Mouse (Mus musculus) gastrocnemius, postnatal 10 days (tissue): ENCODE measurements at regions not wholly inside any gene's neighbourhood (a gene's known extent, or its start where the extent isn't known, plus 50 kb on each side); places are given as distances from the start of the nearest gene placed in this dataset.
A peak's percentile ranks its signal among the peaks of the same experiment; 100 is the strongest.

Experiments
- DNase-seq: peaks from one replicate; pipeline ENCODE4 v3.0.0; 2021; ENCODE audit warnings: mixed read lengths

DNA sequence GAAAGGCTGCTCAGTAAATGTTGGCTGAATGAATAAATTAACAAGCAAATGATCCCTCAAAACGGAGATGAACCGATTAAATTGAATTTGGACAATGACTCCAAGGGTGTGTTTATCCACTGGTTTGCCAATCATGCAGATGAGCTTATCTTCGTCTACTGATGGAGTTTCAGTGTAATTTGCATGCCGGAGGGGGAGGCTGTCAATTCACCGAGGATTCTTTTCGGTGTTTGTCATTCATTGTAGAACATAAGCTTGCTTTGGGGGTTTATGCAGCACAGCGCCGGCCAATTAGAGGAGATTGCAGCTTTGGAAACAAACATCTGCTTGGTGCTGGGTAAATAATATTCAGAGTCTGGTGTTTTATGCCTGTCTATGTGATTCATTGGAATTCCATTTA is 132.7 kb downstream of the Otoa start:
- no peak for DNase-seq

DNA sequence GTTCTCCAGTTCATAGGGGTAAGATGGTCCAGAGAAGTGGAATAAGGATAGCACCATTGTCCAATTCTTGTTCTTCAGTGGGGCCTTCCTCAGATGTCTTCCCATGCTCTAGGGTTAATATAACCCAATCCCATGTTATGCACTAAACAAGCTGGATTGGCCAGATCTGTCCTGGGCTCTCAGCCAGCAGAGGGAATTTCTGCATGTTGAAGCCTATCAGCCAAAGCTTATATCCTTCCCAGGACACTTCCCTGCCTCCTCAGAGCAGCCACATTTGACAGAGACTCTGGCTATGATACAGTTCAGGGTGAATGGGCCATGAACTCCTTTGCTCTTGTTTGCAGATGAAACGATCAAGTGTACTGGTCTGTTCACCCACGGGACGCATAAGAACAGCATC is 133.6 kb downstream of the Otoa start:
- no peak for DNase-seq

DNA sequence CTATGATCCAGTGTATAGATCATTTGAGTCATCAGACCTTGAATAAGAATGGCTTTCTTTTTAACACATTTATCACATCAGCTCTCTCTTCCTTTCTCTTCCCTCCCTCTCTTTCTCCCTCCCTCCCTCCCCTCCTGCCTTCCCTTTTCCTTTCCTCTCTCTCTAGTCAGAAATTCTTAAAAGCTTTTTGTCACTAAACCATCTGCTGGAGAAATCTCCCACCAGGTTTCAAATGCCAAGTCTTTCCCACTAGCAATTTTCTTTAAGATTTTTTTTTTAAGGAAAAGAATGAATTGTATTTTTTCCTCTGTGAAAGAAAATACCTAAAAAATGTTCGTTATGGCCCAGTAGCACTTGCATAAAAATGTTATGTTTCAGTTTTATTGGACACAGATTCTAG is 134.3 kb downstream of the Otoa start:
- no peak for DNase-seq

DNA sequence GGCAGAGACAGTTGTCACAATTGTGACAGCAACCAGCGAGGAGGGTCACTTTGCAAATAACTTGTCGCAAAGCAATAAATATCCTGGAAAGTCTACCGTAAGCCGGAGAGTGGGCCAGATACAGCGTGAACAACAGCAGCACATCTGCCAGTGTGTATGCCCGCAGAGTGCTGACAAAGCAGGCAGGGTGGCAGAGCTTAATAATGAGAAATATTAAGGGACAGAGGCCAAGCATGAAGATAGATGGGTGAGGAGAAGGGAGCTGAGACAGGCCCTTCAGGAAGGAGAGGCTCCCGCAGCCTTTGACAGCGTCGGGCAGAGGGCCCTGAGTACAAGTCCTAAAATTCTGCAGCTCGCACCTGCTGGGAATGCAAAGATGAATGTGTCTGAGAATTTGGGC is 136.6 kb downstream of the Otoa start:
- DNase-seq, result no peak

DNA sequence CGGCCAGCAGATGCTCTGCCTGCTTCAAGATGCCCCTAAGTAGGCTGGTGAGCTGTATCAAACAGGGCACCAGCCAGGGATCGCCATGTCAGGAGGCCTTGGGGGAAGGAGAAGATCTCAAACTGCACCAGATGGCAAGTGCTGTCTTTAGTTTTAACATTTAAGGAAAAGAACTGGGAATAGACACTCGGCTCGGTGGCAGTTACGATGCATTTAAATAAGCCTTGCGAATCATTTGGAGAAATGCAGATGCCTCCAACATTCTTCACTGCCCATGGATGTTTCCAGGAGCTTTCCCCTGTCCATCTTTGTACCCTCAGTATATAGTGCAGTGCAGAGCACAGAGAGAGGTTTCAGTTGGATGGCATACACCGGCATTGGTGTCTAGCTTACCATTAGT is 139.7 kb downstream of the Otoa start:
- DNase-seq, result no peak

DNA sequence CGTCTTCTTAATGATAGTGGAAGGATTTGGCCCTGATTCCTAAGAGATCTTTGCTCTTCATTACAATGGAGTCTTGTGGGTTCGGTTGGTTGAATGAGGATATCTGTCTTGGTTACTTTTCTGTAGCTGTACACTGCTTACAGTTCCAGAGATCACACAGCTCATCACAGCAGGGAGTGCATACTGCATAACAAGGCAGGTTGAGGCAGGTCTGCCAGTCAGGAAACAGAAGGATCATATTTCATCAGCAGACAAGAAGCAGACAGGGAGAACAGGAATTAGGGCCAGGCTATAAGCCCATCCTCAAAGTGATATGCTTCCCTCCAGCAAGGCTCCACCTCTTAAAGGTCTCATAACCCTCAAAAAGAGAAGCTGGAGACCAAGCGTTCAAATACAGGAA is 150.4 kb downstream of the Otoa start:
- no peak for DNase-seq

DNA sequence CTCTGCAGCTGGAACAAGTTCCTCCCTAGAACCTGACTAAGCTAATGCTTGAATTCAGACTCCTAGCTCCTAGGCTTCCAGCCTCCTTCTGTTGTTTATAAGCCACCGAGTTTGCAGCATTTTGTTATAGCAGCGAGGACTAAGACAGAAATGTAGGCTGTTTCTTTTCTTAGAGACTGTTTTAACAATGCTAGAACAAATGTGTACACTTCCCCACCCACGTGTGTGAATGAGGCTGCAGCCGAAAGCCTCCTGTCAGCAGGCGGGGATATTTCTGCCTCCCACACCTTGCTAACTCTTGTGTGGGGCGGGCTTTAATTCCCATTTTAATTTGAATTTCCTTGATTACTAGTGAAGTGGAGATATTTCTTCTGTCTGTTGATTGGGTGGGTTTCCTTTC is 153.4 kb downstream of the Otoa start:
- no peak for DNase-seq

DNA sequence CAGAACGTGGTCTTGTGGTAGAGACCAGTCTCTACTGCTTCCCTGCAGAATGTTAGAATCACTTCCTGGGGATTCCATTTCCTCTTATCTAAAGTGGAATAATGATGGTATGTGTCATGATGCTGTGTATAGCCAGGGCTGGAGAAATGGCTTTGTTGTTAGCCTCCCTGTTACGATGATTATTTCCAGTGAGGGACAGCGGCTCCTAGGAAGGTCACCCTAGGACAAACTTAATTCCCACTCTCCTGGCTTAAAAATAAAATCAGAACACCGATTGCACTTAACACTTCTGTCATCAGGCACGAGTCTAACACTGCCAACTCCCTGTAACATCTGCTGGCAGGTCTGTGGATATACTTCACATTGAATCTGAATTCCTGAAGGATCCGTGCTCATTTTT is 151.9 kb upstream of the Hs3st2 start:
- no peak for DNase-seq

DNA sequence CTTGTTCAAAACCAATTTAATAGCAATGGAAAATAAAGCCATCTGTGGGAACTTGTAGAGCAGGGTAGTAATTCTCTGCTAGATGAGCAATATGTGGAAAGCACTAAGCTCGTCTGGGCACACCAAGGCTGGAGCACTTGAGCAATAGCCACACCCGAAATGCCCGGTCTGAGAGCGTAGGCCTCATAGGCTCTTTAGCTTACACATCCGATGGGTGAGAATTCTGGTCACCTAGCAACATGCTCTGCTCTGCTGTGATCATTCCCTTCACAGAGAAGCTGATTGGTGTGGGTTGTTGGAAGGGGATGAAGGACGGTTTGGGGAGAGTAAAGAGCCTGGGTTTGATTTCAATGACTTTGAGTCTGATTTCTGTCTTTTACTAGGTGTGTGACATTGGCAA is 143.8 kb upstream of the Hs3st2 start:
- no peak for DNase-seq

DNA sequence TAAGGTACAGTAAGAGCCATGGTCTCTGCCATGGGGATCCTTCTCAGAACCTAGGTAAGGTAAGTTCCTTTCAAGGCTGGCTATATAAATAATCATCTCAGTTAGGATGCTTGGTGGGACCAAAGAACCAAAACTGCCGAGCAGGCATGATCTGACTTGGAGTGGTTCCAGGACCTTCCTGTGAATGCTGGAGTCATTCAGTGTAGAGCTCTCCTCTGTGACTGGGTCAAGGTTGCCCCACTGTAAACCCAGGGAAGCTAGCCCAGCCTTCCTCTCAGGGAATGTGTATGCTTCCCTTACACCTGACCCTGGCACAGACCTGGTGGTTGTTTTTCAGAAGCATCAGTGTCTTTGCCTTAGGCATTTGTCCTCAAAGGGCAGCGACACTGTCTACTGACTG is 134.2 kb upstream of the Hs3st2 start:
- DNase-seq, result no peak

DNA sequence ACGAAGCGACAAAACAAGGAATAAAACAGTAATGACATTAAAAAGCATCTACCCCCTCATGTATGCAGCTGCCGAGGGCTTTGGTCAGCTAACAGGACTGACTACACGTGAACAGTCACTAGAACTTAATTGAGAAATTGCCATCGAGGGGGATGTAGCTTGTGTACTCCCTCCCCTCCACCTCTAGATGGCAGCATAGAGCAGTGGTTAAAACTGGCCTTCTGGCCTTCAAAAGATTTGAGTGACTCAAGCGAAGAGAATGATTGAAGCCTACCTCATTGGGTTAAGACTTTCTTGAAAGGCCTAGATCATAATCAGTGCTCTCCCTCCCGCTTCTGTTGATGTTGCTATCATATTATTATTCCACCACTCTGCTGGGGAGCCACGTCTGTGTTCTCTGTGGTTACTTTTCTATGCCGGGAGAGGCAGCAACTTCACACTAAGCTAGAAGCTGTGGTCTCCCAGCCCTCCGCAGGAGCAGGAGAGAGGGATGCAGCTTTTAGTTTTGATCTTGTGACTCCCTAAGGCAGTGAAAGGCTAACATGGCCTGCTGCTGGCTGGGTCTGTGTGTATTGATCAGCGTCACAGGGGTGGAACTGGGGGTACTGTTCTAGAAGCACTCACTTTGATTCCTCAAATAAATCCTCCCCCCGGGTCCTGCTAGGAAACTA is 132.7 kb upstream of the Hs3st2 start:
- DNase-seq, result peak; percentile 6

DNA sequence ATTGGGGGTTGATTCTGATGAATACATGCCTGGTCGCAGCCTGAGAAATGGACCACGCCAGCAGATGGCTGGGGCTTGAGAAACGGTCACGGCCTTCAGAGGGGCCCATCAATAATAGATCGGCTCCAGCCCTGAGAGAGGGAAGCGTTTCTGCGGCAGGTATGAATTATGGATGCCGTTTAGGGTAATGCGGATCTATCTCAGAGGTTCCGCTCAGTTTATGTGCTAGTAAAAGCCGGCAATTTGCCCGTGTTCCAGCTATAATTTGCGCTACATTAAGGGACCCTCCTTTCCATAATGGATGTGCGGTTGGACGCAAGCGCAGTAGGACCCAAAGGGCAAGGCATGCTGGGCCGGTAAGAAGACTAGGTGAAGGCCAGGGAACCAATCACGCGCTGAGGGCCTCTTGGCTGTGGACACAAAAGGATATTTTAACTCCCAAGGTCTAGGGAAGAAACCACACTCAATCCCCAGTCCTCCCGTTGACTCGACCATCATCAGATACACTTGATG is 132.1 kb upstream of the Hs3st2 start:
- no peak for DNase-seq

DNA sequence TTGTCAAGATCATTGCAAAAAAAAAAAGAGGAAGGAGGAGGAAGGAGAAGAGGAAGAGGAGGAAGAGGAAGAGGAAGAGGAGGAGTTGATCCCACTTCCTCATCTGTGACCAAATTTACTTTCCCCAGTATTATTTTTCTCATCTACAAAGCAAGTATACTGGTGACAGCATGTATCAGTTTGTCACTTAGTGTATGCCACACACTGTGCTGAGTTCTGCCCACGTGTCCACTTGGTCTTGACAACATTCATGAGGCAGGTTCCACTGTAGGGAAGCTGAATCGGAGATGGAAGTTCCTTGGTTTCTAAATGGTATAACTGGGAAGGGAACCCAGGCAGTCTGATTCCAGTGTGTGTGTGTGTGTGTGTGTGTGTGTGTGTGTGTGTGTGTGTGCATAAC is 122.3 kb upstream of the Hs3st2 start:
- DNase-seq, result no peak

DNA sequence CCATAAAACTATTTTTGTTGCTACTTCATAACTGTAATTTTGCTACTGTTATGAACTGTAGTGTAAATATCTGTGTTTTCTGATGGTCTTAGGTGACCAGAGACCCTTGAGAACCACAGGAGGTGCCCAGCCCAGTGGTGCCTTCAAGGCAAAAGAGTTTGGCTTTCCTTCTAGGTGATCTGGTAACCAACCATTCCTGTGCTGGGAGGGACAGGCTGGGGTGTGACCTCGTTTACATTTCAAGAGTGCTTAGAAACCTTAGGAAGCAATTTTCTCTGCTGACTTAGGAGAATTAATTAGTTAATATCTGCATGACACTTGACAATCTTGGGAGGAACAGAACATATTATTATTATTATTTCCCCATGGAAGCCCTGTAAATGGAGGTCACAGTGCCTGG is 111.1 kb upstream of the Hs3st2 start:
- no peak for DNase-seq

DNA sequence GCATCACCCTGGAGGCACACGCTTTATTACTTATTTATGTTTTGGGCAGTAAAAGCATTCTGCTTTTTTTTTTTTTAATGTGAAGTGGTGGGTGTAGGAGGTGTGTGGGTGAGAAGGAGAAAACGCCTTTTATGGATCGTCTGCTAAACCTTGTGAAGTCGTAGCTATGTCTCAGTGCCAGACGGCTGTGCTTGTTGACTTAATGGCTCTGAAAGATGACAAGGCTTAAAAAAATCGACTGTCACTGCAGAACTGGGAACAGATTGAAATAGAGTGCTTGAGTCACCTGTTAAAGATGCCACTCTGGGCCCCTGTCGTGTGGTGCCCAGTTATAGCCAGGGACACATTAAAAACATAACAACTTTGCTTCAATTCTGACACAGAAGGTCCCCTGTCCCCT is 109.5 kb upstream of the Hs3st2 start:
- DNase-seq, result no peak

DNA sequence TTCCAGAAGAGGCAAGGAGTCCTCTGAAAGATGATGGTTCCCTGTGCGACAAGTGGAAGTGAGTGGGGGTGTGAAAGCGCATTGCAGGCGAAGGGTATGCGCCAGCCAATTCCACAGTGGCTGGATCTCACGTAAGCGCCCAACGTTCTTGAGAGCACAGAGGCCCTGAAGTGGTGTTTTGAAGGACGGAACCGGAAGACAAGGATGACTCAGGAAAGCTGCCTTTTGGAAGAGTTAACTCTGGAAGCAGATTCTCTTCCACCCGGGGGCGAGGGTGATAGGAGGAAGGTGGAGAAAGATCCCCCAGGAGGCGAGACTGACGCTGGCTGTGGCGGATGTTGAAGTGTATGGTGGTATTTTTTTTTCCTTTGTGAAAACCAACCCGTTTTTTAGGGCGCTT is 101.9 kb upstream of the Hs3st2 start:
- DNase-seq, result no peak

DNA sequence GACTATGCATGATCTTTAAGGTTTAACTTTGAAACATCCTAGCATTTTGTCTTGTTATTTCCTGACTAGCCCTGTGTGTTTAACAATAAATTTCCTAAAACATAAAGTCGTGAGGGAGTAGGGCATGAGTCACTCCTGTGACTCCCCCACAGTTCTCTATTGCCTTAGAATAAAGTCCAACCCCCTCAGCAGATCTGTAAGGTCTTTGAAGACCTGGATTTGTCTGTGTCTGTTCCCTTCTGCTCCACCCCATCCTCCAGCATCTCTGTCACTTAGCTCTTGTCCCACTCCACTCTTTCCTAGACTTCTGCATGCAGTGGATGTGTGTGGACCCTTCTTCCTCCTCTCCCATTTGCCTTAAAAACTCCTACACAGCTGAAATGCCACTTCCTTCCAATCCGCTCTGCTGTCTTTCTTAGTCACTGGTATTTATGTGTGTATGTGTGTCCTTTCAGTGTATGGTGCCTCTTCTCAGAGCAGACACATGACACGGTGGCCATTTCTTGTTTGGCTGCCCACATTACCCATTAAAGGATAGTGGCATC is 95.4 kb upstream of the Hs3st2 start:
- DNase-seq, result no peak

DNA sequence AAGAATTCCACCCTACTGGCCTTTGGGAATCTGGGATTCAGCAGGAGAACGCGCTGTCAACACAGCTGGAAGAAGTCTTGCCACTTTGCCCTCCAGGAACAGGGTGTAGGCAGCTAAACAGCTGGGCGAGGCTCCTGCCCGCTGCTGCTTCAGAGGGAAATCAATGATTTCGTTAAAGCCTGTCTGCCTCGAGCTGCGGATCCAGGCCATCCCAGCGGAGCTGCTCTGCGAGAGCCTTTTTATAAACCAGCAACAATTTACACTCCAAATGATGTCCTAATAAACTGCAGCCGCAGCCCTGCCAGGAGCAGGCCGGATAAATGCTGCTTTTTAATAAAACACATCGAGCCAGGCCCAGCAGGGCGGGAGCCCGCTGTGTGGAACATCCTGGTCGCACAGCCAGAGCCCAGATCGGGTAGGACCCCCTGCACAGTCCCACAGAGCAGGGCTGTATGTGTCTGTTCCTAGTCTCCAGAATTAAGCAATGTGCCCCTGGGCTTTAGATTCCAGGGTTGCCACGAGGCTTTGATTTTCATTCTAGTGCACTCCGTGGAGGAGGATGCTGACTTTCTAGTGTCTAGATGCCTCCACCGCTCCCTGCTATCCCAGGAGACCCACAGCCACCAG is 78.6 kb upstream of the Hs3st2 start:
- DNase-seq, result no peak

DNA sequence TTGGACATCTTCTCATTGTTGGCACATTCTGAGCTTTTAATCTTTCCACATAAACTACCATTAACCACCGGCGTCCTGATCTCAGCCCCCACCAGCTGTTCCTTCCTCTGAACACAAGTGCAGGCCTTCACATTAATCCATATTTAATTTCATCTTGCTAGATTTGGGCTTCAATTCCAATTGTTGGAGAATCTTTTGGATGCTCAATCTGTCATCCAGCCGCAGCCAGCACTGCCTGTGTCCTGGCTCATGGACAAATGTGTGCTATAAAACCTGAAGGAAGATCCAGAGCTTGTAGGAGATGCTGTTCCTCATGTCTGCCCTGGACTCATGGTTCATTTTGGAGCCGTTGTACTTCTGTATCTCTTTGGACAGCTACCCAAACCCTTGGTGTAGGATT is 77.1 kb upstream of the Hs3st2 start:
- no peak for DNase-seq

DNA sequence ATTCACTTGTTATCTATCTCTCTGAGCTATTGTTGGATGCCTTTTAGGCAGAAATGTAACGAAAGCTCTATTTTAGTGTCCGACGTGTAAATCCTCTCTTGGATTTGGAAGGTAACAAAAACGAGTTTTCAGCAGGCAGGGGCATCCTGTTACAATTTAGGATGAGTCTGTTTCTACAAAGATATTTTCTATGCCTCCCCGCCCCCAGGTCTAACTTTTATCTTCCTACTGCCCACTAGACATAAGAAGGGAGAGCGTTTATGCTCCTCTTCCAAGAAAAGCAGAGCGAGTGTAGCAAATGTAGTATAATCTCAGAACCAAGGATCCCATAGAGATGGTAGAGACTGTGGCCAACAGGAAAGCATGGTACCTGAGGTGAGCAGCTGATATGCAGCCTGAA is 62.4 kb upstream of the Hs3st2 start:
- DNase-seq, result no peak

DNA sequence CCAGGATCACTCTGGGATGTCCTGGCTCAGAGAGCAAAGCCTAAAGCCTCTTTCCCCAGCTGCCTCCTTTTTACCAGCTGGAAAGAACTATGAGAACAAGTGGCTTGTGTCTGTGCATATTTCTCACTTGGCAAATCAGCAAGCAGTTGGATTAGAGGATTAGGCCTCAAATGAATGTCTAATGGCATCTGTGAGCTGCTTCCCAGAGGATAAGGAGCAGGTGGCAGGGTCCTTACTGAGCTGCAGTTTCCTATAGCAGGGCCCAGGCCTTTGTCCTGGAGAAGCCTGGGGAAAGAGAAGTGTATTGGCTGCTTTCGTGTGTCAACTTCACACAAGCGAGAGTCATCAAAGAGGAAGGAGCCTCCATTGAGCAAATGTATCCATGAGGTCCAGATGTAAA is 59.1 kb upstream of the Hs3st2 start:
- no peak for DNase-seq

DNA sequence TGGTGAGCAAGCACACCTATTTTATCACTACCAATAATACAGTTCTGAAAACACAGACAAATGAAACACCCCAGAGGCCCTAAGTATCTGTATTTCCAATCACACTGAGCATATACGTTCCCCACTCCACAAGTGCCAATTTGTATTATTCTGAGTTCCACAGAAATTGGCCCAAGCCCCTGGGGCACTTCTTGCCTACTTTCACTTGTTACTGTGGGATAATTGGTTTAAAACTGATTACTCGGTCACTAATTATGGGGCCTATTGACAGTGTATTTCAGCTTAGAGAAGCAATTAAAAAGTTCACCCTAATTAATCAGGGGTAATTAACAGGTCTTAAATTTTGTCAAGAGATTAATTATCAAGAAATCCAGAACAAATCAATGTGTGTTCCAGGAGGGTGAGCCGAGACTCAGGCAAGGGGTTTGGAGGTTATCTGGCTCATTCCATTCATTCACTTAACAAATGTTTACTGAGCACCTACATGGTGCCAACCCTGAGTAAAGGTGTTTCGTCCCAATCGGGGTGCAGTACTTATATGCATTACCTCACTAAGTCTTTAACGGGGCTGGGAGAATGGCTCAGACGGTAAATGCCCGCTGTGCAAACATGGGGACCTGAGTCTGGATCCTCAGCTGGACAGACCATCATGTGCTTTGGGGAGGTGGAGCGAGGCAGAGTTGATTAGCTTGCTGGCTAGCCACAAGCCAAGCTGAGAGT is 56.1 kb upstream of the Hs3st2 start:
- DNase-seq, result no peak

DNA sequence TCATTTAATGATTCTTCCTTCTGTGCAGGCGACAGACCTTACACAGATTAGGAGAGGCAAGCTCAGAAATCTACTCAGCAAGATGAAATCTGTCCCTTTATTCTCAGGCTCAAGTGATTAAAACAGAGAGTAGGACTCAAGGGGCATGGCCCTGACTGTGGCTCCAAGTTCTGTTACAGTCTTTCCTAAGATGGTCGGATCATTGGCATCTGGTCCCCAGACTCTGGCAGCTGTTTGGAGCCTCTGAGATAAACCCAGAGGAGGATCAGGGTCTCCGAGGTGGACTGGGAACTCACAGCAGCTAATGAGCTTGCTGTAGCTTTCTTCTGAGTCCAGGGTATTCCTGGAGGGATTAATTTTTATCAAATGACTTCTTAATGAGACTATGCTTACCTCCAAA is 51.7 kb upstream of the Hs3st2 start:
- DNase-seq, result no peak
